Mouse (Mus musculus) kidney, embryonic 15.5 days (tissue): ENCODE measurements at regions not wholly inside any gene's neighbourhood (a gene's known extent, or its start where the extent isn't known, plus 50 kb on each side); places are given as distances from the start of the nearest gene placed in this dataset.

Experiments used
- ATAC-seq: fragments of 200-750 bp; cut with Nextera tagmentation; replicated peaks from 2 replicates; pipeline ENCODE4 v1.8.0; 2017; ENCODE audit warnings: moderate TSS enrichment; ENCODE audit not compliant: low FRiP score
- H3K27ac ChIP-seq: fragments of 300-500 bp; sonication (generic); 2 replicates; pipeline ENCODE4 v1.5.1; 2015; ENCODE audit warnings: mild to moderate bottlenecking, inconsistent platforms
- H3K27me3 ChIP-seq: fragments of 300-500 bp; sonication (generic); 2 replicates; pipeline ENCODE4 v1.6.1; 2015; ENCODE audit warnings: inconsistent platforms
- H3K36me3 ChIP-seq: fragments of 300-500 bp; sonication (generic); 2 replicates; pipeline ENCODE4 v1.6.1; 2015; ENCODE audit warnings: inconsistent platforms
- H3K4me1 ChIP-seq: fragments of 300-500 bp; sonication (generic); 2 replicates; pipeline ENCODE4 v1.6.1; 2015; ENCODE audit warnings: inconsistent platforms
- H3K4me2 ChIP-seq: fragments of 300-500 bp; sonication (generic); 2 replicates; pipeline ENCODE4 v1.6.1; 2015; ENCODE audit warnings: moderate library complexity, mild to moderate bottlenecking, inconsistent platforms
- H3K4me3 ChIP-seq: fragments of 300-500 bp; sonication (generic); replicated peaks from 2 replicates; pipeline ENCODE4 v1.5.1; 2015; ENCODE audit warnings: mild to moderate bottlenecking, inconsistent platforms
- H3K9ac ChIP-seq: fragments of 300-500 bp; sonication (generic); 2 replicates; pipeline ENCODE4 v1.6.1; 2015; ENCODE audit warnings: mild to moderate bottlenecking, inconsistent platforms
- H3K9me3 ChIP-seq: fragments of 300-500 bp; sonication (generic); replicated peaks from 2 replicates; pipeline ENCODE4 v1.6.1; 2016; ENCODE audit warnings: inconsistent platforms
- WGBS: fragments of 180-500 bp; shearing (Covaris S2); methylation state at CpG from one replicate; pipeline ENCODE4 v1.1.7; 2015; ENCODE audit warnings: mixed read lengths; 5-methylcytosine and 5-hydroxymethylcytosine counted together

- H3K4me3 ChIP-seq, result no peak overlapping the region
- WGBS, result 76% methylated on average over 8 of the region's 8 CpGs
- H3K36me3 ChIP-seq, result no peaks in the 10 kb centered on the region
- no peak overlapping the region for H3K9ac ChIP-seq
- H3K27me3 ChIP-seq, result no peaks in the 10 kb centered on the region
- ATAC-seq, result 0 out of 2 replicates have a peak, but pooled peaks have one; percentile 58
- H3K9me3 ChIP-seq, result no peaks in the 10 kb centered on the region
- no peak overlapping the region for H3K4me2 ChIP-seq
- no peaks in the 10 kb centered on the region for H3K4me1 ChIP-seq
- H3K27ac ChIP-seq, result no peak overlapping the region
Observed at GRCm38 (mm10) chr13:68502022-68502421, 79.9 kb downstream of the Mtrr start.
